ENCODE assay signal across 13 mouse cellular contexts in the genomic region with DNA sequence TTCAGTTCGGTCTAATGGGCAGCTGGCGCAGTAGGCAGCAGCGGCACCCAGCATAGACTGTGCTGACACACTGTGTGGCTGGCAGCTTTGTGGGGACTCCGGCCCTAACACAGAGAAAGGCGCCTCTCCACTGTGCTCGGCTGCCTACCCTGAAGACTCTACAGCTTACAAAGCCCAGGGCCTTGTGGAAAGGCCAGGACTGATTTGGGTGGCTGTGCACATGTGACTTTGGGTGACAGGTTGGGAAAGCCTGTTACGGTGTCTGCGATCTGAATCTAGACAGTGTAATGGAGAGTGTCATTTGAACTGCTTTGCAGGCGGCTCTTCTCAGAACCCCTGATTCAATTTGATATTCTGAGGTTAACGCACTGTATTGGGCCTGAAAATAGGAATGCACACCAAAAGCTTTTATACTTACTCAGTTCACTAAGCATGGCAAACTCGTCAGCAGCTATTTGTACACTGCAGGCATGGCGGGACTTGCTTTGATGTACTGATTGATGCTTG.
DNase-seq lines count a peak whose midpoint lies in the region; ATAC-seq and TF ChIP-seq lines count a peak whose summit lies in the region.
"Had no signal": no experiment of that assay in that cellular context is flagged by ENCODE, and none has a peak within 500 bp of the region (broad histone marks: within the 10 kb centered on the region; RNA-seq: fewer than 3 reads in every experiment).

No protein-coding gene starts in this region.

- DNase-seq in gastrocnemius, adult 2 months, result peak; percentile 28
- no peak for DNase-seq in gastrocnemius, postnatal 4 days (ENCODE audit: low spot score in 2 of 2)
- no peak for DNase-seq in forebrain, embryonic 10.5 days (ENCODE audit: extremely low spot score, low spot score)
- DNase-seq in retina, embryonic 14.5 days (ENCODE audit: low spot score), result peak; percentile 52
- DNase-seq in lung, postnatal 25 days (ENCODE audit: low spot score), result no peak
- no peak for DNase-seq in thymus, postnatal 10 days (ENCODE audit: low spot score in 2 of 2)
- DNase-seq in urinary bladder, postnatal 14 days (ENCODE audit: low spot score), result no peak
- DNase-seq: adrenal gland, postnatal 10 days; B cell, adult 2 months; cerebellum, adult 9-10 months; thymus, adult 2 months had no signal

- no peaks in the 10 kb centered on the region for H3K36me3 ChIP-seq in forebrain, embryonic 10.5 days (replicated peaks)
- H3K36me3 ChIP-seq in hindbrain, embryonic 16.5 days (ENCODE audit: control insufficient read depth, insufficient read depth, low read length), result no peaks in the 10 kb centered on the region
- H3K36me3 ChIP-seq: heart, embryonic 12.5 days had no signal

- H3K4me3 ChIP-seq in gastrocnemius, adult 2 months, result peak overlapping the region; percentile 7; the same call in 1 of the 2 replicates
- H3K4me3 ChIP-seq in forebrain, embryonic 10.5 days, result no peak overlapping the region
- H3K4me3 ChIP-seq in hindbrain, embryonic 16.5 days (ENCODE audit: low read length), result no peak overlapping the region
- H3K4me3 ChIP-seq: heart, embryonic 12.5 days had no signal

- H3K27me3 ChIP-seq in forebrain, embryonic 10.5 days (ENCODE audit: poor library complexity, severe bottlenecking), result peaks cover 14% of the 10 kb centered on the region; the same call in 1 of the 2 replicates
- H3K27me3 ChIP-seq in hindbrain, embryonic 16.5 days (replicated peaks; ENCODE audit: control insufficient read depth, insufficient read depth, low read length), result no peaks in the 10 kb centered on the region

- no peaks in the 10 kb centered on the region for H3K9me3 ChIP-seq in forebrain, embryonic 10.5 days
- H3K9me3 ChIP-seq in hindbrain, embryonic 16.5 days (ENCODE audit: control insufficient read depth, low read length), result no peaks in the 10 kb centered on the region
- H3K9me3 ChIP-seq: heart, embryonic 12.5 days had no signal

- ATAC-seq in hindbrain, embryonic 16.5 days, result peak; percentile 75

- peaks cover 22% of the 10 kb centered on the region for H3K4me1 ChIP-seq in forebrain, embryonic 10.5 days
- no peaks in the 10 kb centered on the region; the same call in 1 of the 2 replicates for H3K4me1 ChIP-seq in hindbrain, embryonic 16.5 days (ENCODE audit: control insufficient read depth, insufficient read depth, low read depth, low read length)

- intact Hi-C loops in gastrocnemius, adult 2 months (cut with DNase I), result no loop called here

- H3K4me2 ChIP-seq in hindbrain, embryonic 16.5 days (ENCODE audit: low read length), result no peak overlapping the region
- H3K4me2 ChIP-seq: heart, embryonic 12.5 days had no signal

- 72% methylated on average over 12 of the region's 12 CpGs for WGBS in forebrain, embryonic 10.5 days
- WGBS in hindbrain, embryonic 16.5 days, result 58% methylated on average over 12 of the region's 12 CpGs

- no peak for TF ChIP-seq CTCF in gastrocnemius, adult 2 months (IDR thresholded peaks at IDR 0.05)

- no peak overlapping the region for H3K9ac ChIP-seq in hindbrain, embryonic 16.5 days (ENCODE audit: low read depth, low read length)
- H3K9ac ChIP-seq: heart, embryonic 12.5 days had no signal

- H3K27ac ChIP-seq in gastrocnemius, adult 2 months, result peak overlapping the region; percentile 44
- peak overlapping the region; percentile 65 for H3K27ac ChIP-seq in forebrain, embryonic 10.5 days
- H3K27ac ChIP-seq in hindbrain, embryonic 16.5 days (ENCODE audit: low read depth, low read length), result no peak overlapping the region

Comparison
In these comparisons a context has a peak if more than half of its experiments do, and no peak if none do; other contexts are left out.
1. DNase-seq: peak in gastrocnemius, adult 2 months (single experiment) and retina, embryonic 14.5 days (single experiment); none in gastrocnemius, postnatal 4 days (0 of 2), forebrain, embryonic 10.5 days (single experiment), lung, postnatal 25 days (single experiment), thymus, postnatal 10 days (0 of 2) and urinary bladder, postnatal 14 days (single experiment).